Mouse (Mus musculus) liver, postnatal 0 days (tissue): ENCODE measurements around the gene Ralgapa2.

Source experiments
- CTCF ChIP-seq: sonication (generic); IDR thresholded peaks from 2 replicates; pipeline ENCODE4 v1.5.1; 2016; ENCODE audit warnings: antibody characterized with exemption, low read depth
- EP300 ChIP-seq: IDR thresholded peaks from 2 replicates; pipeline ENCODE4 v1.6.1; 2016; ENCODE audit warnings: antibody characterized with exemption, low read depth, mild to moderate bottlenecking

GRCm38 (mm10) chr2:146310760-146311159, 201.4 kb downstream of the Ralgapa2 start:
- TF ChIP-seq EP300: no peak
- no peak for TF ChIP-seq CTCF
